Mouse (Mus musculus) left cerebral cortex, adult 9 months (tissue): ENCODE results near the gene Tmem132b.
"Not testable (repeated sequence)": the region's sequence is repeated elsewhere in the genome, so short reads cannot be mapped to it uniquely, and the experiment has no call there.

Experiments used
- DNase-seq, 2 experiments: peaks; one replicate each; pipeline ENCODE4 v3.0.0; 2022; ENCODE audit warnings: low spot score in 2 of 2

Gene Tmem132b

DNA sequence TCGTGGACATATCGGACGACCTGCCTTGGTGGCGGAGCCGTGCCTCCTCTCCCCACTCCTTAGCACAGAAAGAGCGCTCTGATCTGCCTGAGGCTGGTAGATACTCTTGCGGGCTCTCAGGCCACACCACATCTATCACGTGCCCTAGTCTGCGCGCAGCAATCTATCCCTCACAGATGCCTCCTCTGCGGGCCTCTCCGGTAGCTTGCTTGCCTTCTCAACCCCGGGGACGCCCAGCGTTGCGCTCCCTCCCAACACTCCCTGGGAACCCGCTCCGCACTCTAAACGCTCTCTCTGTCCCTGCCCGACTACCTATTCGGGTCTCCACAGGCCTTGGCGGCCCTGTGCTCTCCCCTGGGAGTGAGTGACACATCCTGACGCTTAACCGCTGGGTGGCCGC is at the start of gene Tmem132b:
TSS of gene Tmem132b (plus strand) at position 141 of the 400 bp plus-strand sequence.
- DNase-seq, result peak in 1 of 2 experiments; percentile 68

DNA sequence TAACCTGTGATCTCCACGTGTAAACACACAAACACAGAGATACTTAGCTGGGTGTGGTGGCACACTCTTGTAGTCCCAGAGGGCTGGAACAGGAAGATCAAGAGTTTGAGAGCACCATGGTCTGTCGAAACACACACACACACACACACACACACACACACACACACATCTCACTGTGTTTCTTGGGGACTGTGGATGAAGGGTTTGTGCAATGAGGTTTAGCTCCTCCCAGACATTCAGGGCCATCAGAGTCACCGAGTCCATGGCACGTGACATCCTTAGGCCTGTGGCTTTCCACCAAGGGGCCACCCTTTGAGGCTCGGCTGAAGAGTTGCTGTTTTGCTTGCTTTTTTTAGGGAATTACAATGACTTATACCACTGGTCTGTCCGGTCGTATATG is 49.1 kb upstream of the Tmem132b start:
- no peak for DNase-seq

DNA sequence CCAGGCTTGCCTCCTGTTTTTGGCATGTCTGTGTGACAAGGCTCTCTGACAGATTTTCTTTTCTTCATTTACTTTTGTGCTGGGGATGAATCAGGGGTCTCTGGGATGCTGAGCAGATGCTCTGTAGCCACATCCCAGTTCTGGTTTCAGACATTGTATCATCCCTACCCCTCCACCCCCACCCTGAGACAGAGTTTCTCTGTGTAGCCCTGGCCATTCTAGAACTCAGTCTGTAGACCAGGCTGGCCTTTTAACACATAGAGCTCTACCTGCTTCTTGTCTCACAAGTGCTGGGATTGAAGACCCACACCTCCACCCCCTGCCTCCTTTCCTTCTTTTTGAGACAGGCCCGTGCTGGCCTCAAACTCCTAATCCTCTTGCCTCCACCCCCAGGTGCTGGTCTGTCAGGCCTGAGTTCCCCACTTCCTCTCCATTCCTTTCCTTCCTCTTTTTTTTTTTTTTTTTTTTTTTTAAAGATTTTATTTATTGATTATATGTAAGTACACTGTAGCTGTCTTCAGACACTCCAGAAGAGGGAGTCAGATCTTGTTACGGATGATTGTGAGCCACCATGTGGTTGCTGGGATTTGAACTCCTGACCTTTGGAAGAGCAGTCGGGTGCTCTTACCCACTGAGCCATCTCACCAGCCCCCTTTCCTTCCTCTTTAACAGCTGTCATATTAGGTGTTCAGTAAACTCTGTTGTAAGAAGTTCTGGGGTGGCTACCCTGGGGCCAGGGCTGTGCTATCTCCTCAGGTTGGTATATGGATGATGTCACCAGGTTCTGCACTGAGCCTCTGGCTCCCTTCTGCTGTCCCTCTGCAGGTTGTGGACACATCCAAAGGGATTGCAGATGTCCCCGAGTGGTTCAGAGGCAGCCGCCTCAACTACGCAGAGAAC is 47.6 kb upstream of the Tmem132b start:
- DNase-seq, result no peak

DNA sequence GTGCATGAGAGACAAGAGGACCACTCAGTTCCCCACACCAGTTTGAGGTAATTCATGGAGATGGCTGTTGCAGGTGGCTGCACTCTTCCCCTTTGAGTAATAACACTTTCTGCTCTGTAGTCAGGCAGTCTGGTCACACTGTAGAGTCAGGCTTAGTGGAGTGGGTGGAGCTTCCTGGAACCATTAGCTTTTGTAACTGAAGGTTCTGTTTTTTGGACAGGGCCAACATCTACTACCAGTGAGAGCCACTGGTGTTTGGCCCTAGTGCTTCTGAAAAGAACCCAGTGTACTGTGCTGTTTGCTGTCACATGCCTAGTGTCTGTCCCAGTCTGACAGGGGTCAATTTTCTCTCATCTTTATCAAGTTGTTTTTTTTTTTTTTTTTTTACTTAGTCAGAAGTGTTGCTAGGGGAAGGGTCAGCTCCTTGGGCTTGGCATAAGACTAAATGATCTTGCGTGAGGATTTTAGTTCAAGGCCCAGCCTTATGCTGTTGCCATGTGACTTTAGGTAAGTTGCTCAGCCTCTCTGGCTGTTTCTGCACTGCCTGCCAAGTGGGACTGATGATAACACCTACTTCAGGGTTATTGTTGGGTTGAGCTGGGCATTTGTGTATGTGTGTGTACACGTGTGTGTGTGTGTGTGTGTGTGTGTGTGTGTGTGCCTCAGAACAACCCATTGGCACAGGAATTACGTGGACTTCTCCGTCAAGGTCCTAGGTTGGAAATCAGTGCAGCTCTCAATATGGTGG is 46.4 kb upstream of the Tmem132b start:
- DNase-seq, result no peak

DNA sequence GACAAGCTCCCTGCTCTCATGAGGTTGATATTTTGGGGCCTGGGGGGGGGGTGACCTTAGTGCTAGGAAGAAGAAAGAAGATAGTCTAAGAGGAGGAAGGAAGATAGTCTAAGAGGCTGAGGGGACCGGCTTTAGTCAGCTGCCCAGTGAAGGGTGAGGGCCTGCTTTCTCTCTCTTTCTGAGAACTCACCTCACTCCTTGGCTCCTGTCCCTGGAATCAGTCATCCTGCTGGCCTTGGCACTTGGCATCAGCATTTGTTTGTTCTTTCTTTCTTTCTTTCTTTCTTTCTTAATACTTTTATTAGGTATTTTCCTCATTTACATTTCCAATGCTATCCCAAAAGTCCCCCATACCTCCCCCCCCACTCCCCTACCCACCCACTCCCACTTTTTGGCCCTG is 45.5 kb upstream of the Tmem132b start:
- no peak for DNase-seq

DNA sequence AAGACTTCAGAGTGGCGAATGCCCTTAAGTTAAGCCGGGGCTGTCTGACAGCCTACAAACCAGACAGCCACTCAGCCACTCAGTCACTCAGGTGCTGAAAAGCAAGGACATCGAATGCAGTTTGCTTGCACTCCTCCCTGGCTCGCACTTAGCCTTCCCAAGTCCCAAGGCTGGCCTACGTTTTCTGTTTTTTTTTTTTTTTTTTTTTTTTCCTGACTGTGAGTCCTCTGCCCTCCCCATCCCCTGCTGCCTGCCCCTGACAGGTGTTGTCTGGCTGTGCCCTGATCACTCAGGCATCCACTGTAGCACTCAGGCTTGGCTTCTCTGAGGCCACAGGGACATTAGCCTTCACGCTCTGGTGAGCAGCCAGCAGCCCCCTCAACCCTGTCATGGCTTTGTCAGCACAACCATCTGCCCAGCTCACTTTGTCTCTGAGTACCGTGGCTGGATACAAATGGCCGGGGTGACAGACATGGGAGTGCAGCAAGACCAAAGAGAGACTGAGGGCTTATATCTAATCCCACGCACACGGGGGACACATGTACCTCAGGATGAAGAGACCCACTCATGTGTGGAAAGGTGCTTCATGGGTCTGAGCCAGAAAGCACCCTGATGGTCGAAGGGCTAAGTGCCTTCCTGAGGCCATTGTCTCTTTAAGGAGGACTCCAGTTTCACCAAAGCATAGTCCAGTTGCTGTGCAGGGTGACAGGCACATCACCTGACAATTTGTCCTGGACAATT is 44.0 kb upstream of the Tmem132b start:
- no peak for DNase-seq

DNA sequence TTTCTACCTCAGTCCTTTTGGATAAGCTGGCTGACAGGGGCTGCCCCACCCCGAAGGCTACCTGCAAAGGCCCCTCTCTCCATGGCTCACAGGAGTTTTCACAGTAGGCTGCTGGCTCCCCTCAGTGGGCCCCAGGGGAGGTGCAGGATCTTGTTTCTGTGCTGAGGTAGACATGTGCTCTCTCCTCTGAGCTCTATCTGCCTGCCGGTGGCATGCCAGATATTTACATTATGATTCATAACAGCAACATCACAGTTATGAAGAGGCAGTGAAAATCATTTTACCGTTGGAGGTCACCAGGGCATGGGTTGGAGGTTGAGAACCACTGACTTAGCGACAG is 43.5 kb upstream of the Tmem132b start:
- DNase-seq, result no peak

DNA sequence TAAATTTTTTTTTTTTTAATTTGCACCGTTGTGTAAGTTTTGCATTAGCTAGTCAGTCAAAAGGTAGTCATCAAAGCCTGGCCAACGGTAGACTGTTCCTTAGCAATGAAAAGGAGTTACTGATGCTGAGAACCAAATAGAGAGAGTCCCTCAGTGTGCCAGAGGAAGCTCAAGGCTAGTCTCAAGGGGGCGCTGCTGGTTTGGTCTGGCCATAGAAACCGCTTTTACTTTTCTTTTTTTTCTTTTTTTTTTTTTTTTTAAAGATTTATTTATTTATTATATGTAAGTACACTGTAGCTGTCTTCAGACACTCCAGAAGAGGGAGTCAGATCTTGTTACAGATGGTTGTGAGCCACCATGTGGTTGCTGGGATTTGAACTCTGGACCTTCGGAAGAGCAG is 42.6 kb upstream of the Tmem132b start:
- DNase-seq, result not testable (repeated sequence)

DNA sequence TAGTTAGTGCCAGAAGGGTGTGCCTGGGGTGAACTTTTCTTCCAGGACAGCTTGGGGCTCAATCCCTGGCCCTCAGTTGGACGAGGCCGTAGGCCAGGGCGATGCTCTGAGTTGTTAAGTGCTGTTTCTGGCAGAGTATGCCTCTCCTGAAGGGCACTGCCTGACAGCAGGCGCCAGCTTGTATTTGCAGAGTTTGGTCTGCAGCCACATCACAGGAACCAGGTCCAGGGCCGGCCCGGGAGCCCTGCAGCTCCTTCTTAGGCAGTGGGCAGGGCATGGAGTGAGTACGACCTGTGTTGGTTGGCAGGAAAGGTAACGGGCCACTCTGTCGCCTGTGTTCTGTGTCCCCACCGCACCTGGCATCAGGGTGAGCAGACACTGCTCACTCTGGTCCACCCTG is 40.5 kb upstream of the Tmem132b start:
- DNase-seq, result no peak

DNA sequence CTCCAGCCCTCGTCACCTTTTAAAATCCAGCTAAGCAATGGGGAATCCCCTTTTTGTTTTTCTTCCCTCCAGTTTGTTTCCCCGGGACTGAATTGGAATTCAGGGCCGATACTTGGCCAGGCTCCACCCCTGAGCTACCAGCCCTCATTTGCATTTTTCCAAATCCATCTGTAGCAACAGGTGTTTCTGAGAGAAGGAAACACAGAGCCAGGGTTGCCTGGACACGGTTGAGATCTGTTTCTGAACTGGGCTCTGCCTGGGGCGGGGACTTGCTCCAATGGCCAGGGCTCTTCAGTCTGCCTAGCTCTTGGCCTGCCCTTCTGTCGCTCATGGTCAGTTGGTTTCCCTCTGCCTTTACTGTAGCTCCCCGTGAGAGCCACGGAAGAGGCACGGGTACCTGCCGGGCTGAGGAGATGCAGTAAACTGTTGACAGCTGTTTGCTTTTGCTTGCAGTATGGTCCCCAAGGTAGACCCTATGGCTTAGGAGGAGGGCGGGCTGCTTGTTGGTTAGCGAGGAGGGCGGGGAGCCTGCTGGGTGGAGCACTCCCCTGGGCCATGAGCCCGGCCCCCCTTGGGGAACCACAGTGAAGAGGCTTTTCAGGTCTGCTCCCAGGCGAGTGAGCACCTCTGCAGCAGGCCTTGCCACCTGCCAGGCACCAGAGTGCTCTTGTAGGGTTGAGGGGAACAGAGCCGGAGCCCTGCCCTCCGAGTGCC is 39.0 kb upstream of the Tmem132b start:
- no peak for DNase-seq

DNA sequence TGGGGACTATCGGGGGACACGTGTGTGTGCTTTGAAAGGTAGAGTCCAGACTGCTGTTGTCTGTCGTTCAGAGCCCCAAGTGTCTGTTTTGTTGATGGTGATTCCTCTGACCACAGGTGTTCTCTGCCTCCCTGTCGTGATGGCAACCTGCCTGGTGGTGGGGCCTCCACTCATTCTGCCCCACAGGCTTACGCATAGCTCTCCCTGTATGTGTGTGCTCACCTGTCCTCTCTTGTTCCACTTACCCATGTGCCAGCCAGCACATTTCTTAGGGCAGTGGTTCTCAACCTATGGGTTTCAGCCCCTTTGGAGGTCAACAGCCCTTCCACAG is 38.5 kb upstream of the Tmem132b start:
- no peak for DNase-seq

DNA sequence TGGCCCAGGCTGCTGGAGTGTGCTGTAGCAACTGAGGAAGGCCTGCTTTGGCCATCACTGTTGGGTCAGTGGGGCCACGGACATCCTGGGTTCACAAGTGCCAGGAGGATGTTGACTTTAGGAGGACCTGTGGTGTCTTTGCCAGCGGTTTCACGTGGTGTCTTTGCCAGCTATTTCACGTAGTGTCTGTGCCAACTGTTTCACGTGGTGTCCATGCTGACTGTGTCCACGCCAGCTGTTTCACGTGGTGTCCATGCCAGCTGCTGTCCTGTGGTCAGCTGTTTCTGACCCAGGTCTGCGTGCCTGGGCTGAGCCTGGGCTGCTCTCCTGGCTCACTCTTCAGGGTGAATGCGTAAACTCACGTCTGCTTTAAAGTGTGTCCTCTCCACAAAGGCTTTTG is 35.9 kb upstream of the Tmem132b start:
- no peak for DNase-seq

DNA sequence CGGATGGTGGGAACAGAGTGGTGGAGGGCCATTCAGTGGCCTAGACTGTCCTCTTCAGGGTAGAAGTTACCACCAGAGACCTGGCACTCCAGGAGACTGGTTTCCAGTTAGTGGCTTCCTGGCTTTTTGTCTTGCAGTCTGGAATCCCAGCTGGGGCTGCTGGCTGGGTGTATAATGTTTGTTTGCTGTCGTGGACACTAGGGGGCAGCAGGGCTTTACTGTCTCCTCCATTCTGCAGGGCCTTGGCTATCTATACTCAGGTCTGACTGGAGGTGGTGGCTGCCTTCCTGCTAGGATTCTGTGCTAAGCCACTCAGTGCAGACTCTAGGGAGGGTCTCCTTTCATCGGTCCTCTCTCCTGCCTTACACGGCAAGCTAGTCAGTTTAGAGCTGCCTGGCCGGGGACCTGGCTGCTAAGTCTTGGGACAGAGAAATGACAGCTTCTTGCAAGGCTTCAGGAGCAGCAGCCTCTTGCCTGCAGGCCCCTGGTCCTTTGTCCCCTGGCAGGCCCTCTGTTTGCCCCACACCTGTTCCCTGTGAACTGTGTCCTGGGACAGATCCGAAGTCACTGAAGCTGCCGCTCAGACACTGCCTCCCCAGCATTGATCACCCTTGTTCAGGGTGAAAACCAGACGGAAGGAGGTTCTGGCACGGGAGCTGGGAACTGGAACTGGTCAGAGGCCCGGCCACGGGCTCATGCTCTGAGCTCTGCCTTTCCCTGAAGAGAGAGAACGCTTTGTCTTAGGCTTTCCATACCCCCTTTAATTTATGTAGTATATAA is 33.6 kb upstream of the Tmem132b start:
- DNase-seq, result peak in 1 of 2 experiments; percentile 86

DNA sequence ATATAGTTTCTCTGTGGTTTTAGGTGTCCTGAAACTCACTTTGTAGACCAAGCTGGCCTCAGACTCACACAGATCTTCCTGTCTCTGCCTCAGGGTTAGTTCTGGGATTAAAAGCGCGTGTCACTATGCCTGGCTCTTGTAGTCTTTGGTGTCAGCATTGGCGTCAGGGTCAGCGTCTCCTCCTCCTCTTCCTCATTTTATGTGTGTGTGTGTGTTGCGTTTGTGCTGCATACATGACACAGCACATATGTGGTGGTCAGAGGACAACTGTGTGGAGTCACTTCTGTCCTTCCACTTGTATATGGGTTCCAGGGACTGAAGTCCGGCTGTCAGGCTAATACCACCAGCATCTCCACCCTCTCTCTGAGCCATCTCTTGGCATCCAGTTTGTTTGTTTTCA is 30.1 kb upstream of the Tmem132b start:
- no peak for DNase-seq

DNA sequence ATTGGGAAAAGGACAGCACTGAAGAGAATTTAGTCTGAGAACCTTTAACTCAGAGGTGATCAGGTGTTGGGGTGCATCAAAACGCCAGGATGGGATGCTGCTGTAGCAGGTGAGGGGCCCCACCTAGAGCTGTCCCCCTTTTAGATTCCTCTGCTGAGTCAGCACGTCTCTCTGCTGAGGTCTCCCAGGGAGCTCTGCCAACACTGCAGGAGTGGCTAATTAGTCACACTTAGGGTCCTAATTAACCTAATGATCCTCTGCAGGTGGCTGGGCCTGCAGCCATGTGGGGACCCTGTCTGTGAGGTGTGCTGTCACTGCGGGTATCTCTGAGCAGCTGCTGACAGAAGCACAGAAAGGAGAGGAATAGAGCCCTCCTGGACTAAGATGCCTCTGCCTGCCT is 29.4 kb upstream of the Tmem132b start:
- no peak for DNase-seq

DNA sequence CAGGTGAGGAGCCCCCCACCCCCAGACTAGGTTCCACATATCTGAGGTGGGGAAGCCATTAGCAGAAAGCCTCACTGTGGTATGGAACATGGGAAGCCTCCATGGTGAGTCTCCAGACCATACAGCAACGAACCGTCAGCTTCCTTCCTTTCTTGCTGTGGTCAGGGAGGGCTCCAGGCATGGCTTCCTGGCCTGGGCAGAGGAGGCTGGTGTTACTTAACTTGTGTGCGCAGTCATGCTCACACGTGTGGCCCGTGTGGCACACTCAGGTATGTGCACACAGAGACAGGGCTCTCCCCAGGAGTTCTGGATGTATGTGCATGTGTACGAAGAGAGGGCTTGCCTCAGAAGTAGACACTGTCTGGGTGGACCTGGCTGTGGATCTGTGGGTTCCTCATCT is 27.9 kb upstream of the Tmem132b start:
- DNase-seq, result no peak

DNA sequence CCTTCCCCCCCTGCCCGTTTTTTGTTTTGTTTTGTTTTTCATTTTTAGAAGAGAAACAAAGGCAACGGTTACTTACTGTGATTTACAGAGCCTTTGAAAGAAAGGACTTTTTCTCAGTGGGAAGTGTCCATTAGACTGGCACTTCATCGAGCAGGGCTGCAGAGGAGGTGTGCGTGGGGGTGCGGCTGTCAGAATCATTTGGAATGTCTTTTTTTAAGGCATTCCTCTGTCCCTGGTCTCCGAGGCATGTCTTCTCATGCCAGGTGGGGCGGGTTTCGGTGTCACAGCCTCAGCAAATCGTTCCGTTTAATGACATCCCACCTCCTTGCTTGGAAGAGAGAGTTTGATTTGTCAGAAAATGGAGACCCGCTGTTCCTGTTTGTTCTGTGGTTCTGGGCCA is 26.9 kb upstream of the Tmem132b start:
- DNase-seq, result no peak

DNA sequence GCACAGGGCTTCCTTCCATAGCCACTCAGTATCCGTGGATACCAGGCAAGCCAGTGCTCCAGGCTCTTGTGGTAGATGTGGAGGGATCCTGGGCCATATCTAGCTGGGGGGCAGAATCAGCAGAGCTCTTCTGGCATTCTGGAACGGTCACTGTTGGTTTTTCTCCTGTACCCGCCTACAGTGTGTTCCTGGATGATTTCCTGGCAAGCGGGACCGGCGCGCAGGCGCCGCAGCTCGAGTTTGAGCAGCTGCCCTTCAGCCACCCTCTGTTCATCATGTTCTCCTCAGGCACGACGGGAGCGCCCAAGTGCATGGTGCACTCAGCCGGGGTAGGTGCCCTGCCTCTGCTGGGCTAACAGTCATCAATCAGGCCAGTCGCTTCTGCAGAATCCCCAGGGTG is 25.6 kb upstream of the Tmem132b start:
- peak in 1 of 2 experiments; percentile 56 for DNase-seq

DNA sequence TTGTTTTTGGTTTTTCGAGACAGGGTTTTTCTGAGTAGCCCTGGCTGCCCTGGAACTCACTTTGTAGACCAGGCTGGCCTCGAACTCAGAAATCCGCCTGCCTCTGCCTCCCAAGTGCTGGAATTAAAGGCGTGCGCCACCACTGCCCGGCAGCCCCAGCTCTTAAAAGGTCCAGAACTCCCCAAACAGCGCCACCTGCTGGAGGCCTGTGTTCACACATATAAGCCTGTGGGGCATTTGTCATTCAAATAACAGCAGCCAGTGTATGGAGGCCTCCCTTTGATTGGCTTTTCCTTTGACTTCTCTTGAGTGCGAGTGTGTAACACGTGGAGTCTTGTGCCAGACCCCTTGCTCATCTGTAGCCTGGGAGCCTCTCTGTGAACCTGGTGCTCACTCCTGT is 24.0 kb upstream of the Tmem132b start:
- DNase-seq, result no peak

DNA sequence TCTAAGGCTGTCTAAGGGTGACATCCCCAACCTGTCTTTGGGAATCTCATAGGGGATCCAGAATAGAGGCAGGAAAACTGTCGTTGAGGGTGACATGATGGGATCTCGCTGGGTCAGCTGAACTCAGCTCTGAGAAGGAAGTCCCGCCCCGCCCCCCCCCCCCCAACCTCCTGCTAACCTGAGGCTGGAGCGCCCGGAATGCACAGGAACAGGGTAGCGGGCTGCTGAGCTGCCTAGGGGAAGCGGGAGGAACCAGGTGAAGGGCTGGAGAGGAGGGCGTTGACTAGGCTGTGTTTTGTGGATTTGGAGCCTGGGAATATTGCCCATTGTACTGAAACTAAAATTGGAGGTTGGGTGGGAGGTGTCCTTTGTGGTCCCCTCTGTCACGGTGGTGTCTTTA is 23.6 kb upstream of the Tmem132b start:
- DNase-seq, result no peak

DNA sequence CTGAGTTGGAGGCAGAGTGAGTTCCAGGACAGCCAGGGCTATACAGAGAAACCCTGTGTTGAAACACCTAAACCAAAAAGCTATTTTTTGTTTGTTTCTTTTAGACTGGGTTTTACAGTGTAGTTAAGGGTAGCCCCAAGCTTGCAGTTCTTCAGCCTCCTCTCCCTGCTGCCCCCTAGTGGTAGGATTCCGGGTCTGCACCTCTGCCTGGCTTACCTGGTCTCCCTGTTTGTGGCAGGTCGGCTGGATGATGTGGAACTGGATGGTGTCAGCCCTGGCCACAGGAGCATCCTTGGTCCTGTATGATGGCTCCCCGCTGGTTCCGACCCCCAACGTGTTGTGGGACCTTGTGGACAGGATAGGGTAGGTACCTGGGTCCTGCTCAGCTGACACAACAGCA is 22.0 kb upstream of the Tmem132b start:
- no peak for DNase-seq
